Mouse (Mus musculus): ENCODE measurements around the gene Olfr710.

- TF ChIP-seq MAX (IDR thresholded peaks at IDR 0.05) (no peak), CTCF (IDR thresholded peaks at IDR 0.05; ENCODE audit: control insufficient read depth, insufficient read depth, insufficient read length) (no peak)
Observed at GRCm38 (mm10) chr7:106975353-106975752, 27.2 kb upstream of the Olfr710 start, which contains the start of gene Olfr711.
